Mouse (Mus musculus) lung, embryonic 14.5 days (tissue): ENCODE measurements around the gene Adamtsl2. TPM values are rescaled to one million over a fixed set of nuclear protein-coding genes. Genes with fewer than 3 reads are reported as not detected.

ENCODE experiments used
- ATAC-seq: fragments of 200-750 bp; cut with Nextera tagmentation; 2 replicates; pipeline ENCODE4 v1.8.0; 2017; ENCODE audit warnings: mild to moderate bottlenecking, moderate TSS enrichment, moderate library complexity; ENCODE audit not compliant: insufficient read depth
- DNase-seq: peaks from one replicate; pipeline ENCODE4 v3.0.0-alpha.2; 2015
- H3K27ac ChIP-seq: fragments of 300-500 bp; sonication (generic); 2 replicates; pipeline ENCODE4 v1.5.1; 2014; ENCODE audit warnings: low read depth, mild to moderate bottlenecking, moderate library complexity
- H3K27me3 ChIP-seq: fragments of 300-500 bp; sonication (generic); 2 replicates; pipeline ENCODE4 v1.6.1; 2014; ENCODE audit warnings: low read length, control low read depth; ENCODE audit not compliant: insufficient read depth
- H3K36me3 ChIP-seq: fragments of 300-500 bp; sonication (generic); 2 replicates; pipeline ENCODE4 v1.6.1; 2014; ENCODE audit warnings: control low read depth; ENCODE audit not compliant: insufficient read depth
- H3K4me1 ChIP-seq: fragments of 300-500 bp; sonication (generic); 2 replicates; pipeline ENCODE4 v1.6.1; 2014; ENCODE audit warnings: antibody characterized with exemption, control low read depth; ENCODE audit not compliant: insufficient read depth
- H3K4me2 ChIP-seq: fragments of 300-500 bp; sonication (generic); 2 replicates; pipeline ENCODE4 v1.6.1; 2014; ENCODE audit warnings: mild to moderate bottlenecking
- H3K4me3 ChIP-seq: fragments of 300-500 bp; sonication (generic); 2 replicates; pipeline ENCODE4 v1.5.1; 2014; ENCODE audit warnings: low read depth, low read length
- H3K9ac ChIP-seq: fragments of 300-500 bp; sonication (generic); 2 replicates; pipeline ENCODE4 v1.6.1; 2014
- H3K9me3 ChIP-seq: fragments of 300-500 bp; sonication (generic); 2 replicates; pipeline ENCODE4 v1.6.1; 2016; ENCODE audit warnings: low read depth, low read length, control low read depth
- CTCF ChIP-seq: IDR thresholded peaks from 2 replicates; pipeline ENCODE4 v1.5.1; 2016; ENCODE audit warnings: antibody characterized with exemption, low read depth
- WGBS: fragments of 180-500 bp; shearing (Covaris S2); extraction: QIAGEN DNeasy Blood & Tissue Kit; methylation state at CpG from one replicate; pipeline ENCODE4 v1.1.7; 2014; 5-methylcytosine and 5-hydroxymethylcytosine counted together
- polyA plus RNA-seq: library from polyadenylated mRNA; unstranded; fragments of >200 nt; fragmentation: Nextera tagmentation; extraction: Ambion mirVana; gene quantifications from 2 replicates; pipeline ENCODE4 v1.2.1, GENCODE M21; 2014

Adamtsl2 gene
- polyA plus RNA-seq, 1 experiment from 2014 or later: 21.0 TPM

GRCm38 (mm10) chr2:27085801-27086200 lies 6.6 kb downstream of the Adamtsl2 start:
- no peak overlapping the region for H3K9ac ChIP-seq
- ATAC-seq: peak; percentile 64; the same call in 1 of the 2 replicates
- no peaks in the 10 kb centered on the region for H3K36me3 ChIP-seq
- no peak for TF ChIP-seq CTCF
- 19% methylated on average over 2 of the region's 2 CpGs for WGBS
- peaks cover 38% of the 10 kb centered on the region for H3K4me1 ChIP-seq
- no peak overlapping the region for H3K4me3 ChIP-seq
- DNase-seq: peak; percentile 89
- no peaks in the 10 kb centered on the region for H3K9me3 ChIP-seq
- no peak overlapping the region for H3K4me2 ChIP-seq
- H3K27ac ChIP-seq: no peak overlapping the region
- no peaks in the 10 kb centered on the region for H3K27me3 ChIP-seq

GRCm38 (mm10) chr2:27086483-27087010 lies 7.4 kb downstream of the Adamtsl2 start:
- H3K36me3 ChIP-seq: no peaks in the 10 kb centered on the region
- DNase-seq (no peak), ATAC-seq (no peak)
- H3K4me3 ChIP-seq: no peak overlapping the region
- whole genome bisulfite sequencing: 69% methylated on average over 4 of the region's 4 CpGs
- no peaks in the 10 kb centered on the region for H3K9me3 ChIP-seq
- peaks cover 38% of the 10 kb centered on the region for H3K4me1 ChIP-seq
- no peaks in the 10 kb centered on the region for H3K27me3 ChIP-seq
- no peak for TF ChIP-seq CTCF
- H3K9ac ChIP-seq: no peak overlapping the region
- H3K4me2 ChIP-seq: no peak overlapping the region
- H3K27ac ChIP-seq: no peak overlapping the region

GRCm38 (mm10) chr2:27087581-27087980 lies 8.4 kb downstream of the Adamtsl2 start:
- Histone ChIP-seq H3K36me3 (no peaks in the 10 kb centered on the region), H3K4me1 (peaks cover 38% of the 10 kb centered on the region), H3K27me3 (no peaks in the 10 kb centered on the region), H3K4me2 (no peak overlapping the region), H3K27ac (peak overlapping the region; percentile 88; the same call in 1 of the 2 replicates), H3K9ac (no peak overlapping the region), H3K9me3 (no peaks in the 10 kb centered on the region), H3K4me3 (no peak overlapping the region)
- DNase-seq (no peak), ATAC-seq (no peak)
- TF ChIP-seq CTCF: no peak
- WGBS: 78% methylated on average over 5 of the region's 5 CpGs

GRCm38 (mm10) chr2:27088071-27088644 lies 9.0 kb downstream of the Adamtsl2 start:
- Histone ChIP-seq H3K9me3 (no peaks in the 10 kb centered on the region), H3K4me3 (no peak overlapping the region), H3K9ac (no peak overlapping the region), H3K4me1 (peaks cover 38% of the 10 kb centered on the region), H3K27me3 (no peaks in the 10 kb centered on the region), H3K4me2 (no peak overlapping the region), H3K27ac (peak overlapping the region; percentile 88), H3K36me3 (no peaks in the 10 kb centered on the region)
- ATAC-seq (peak; percentile 83), DNase-seq (peak; percentile 89)
- TF ChIP-seq CTCF: no peak
- WGBS: 30% methylated on average over 18 of the region's 18 CpGs

GRCm38 (mm10) chr2:27088700-27089099 lies 9.5 kb downstream of the Adamtsl2 start:
- Histone ChIP-seq H3K4me2 (no peak overlapping the region), H3K9ac (no peak overlapping the region), H3K4me1 (peaks cover 38% of the 10 kb centered on the region), H3K27ac (peak overlapping the region; percentile 88), H3K9me3 (no peaks in the 10 kb centered on the region), H3K36me3 (no peaks in the 10 kb centered on the region), H3K4me3 (no peak overlapping the region), H3K27me3 (no peaks in the 10 kb centered on the region)
- no peak for TF ChIP-seq CTCF
- WGBS: 56% methylated on average over 5 of the region's 5 CpGs
- ATAC-seq (no peak), DNase-seq (no peak)

GRCm38 (mm10) chr2:27089238-27089637 lies 10.1 kb downstream of the Adamtsl2 start:
- H3K9ac ChIP-seq: no peak overlapping the region
- H3K9me3 ChIP-seq: no peaks in the 10 kb centered on the region
- TF ChIP-seq CTCF: no peak
- H3K4me2 ChIP-seq: no peak overlapping the region
- no peaks in the 10 kb centered on the region for H3K36me3 ChIP-seq
- H3K27me3 ChIP-seq: no peaks in the 10 kb centered on the region
- DNase-seq (peak; percentile 23), ATAC-seq (no peak)
- H3K27ac ChIP-seq: no peak overlapping the region
- peaks cover 35% of the 10 kb centered on the region for H3K4me1 ChIP-seq
- WGBS: 38% methylated on average over 1 of the region's 1 CpGs
- H3K4me3 ChIP-seq: no peak overlapping the region

GRCm38 (mm10) chr2:27095178-27095577 lies 16.0 kb downstream of the Adamtsl2 start:
- Histone ChIP-seq H3K36me3 (no peaks in the 10 kb centered on the region), H3K9ac (no peak overlapping the region), H3K4me3 (no peak overlapping the region), H3K27ac (0 out of 2 replicates have a peak overlapping the region, but pooled peaks have one; percentile 71), H3K9me3 (no peaks in the 10 kb centered on the region), H3K4me2 (no peak overlapping the region), H3K4me1 (peaks cover 30% of the 10 kb centered on the region), H3K27me3 (no peaks in the 10 kb centered on the region)
- DNase-seq: no peak
- ATAC-seq: no peak
- 87% methylated on average over 7 of the region's 7 CpGs for WGBS
- no peak for TF ChIP-seq CTCF
